Mouse (Mus musculus) thymus, adult 2 months (tissue): Measurements from ENCODE around the gene Zfp146.

ENCODE experiments used
- CTCF ChIP-seq: fragments of 200-500 bp; IDR thresholded peaks from 2 replicates; pipeline ENCODE4 v1.5.1; 2012; ENCODE audit warnings: mild to moderate bottlenecking, control low read depth, low read length, moderate library complexity, borderline replicate concordance; ENCODE audit not compliant: control insufficient read depth, poor library complexity, insufficient read depth; ENCODE audit errors: extremely low read depth
- POLR2A ChIP-seq: fragments of 200-500 bp; IDR thresholded peaks from 2 replicates; pipeline ENCODE4 v1.6.1; 2012; ENCODE audit warnings: mild to moderate bottlenecking, low read length, control low read depth, moderate library complexity; ENCODE audit not compliant: control insufficient read depth, poor library complexity, insufficient read depth; ENCODE audit errors: extremely low read depth

GRCm38 (mm10) chr7:30195461-30195860 lies 25.9 kb upstream of the Zfp146 start:
- TF ChIP-seq CTCF (no peak), POLR2A (no peak)
